Mouse (Mus musculus) bone marrow macrophage, adult 2 months (primary cell): Measurements from ENCODE around the gene Glra4.

Experiments
- CTCF ChIP-seq: IDR thresholded peaks from 2 replicates; pipeline ENCODE4 v1.5.1; 2012; ENCODE audit warnings: low read depth, mild to moderate bottlenecking, low read length, moderate library complexity
- POLR2A ChIP-seq: IDR thresholded peaks from 2 replicates; pipeline ENCODE4 v1.6.1; 2012; ENCODE audit warnings: mild to moderate bottlenecking, low read depth, low read length, borderline replicate concordance

DNA sequence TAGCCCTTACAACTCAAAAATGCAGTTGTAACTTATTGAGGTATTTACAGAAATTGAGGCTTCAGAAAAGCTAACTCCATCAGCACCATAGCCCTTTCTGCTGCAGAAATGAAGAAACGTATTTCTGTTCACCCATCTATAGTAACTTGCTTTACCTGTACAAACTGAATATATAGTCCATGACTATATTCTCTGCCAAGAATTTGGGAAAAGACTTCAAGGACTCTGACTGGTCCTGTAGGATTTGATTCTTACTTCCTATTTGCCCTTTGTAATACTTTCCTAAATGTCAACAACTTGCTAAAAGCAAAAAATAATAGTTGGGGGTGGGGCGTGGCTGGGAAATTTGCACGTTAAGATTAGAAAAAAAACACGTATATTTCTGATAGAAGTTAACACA is 47.9 kb downstream of the Glra4 start:
- no peak for TF ChIP-seq POLR2A
- TF ChIP-seq CTCF: no peak
